Mouse (Mus musculus) G1E (cell line): Measurements from ENCODE around the gene Dlk1.

Experiments used
- CTCF ChIP-seq: IDR thresholded peaks from 2 replicates; pipeline ENCODE4 v1.5.1; 2012; ENCODE audit warnings: low read depth, low read length, inconsistent platforms, mixed read lengths
- GATA1 ChIP-seq: IDR thresholded peaks from 2 replicates; pipeline ENCODE4 v1.6.1; 2012; ENCODE audit warnings: borderline replicate concordance, low read length, inconsistent platforms, mixed read lengths

DNA sequence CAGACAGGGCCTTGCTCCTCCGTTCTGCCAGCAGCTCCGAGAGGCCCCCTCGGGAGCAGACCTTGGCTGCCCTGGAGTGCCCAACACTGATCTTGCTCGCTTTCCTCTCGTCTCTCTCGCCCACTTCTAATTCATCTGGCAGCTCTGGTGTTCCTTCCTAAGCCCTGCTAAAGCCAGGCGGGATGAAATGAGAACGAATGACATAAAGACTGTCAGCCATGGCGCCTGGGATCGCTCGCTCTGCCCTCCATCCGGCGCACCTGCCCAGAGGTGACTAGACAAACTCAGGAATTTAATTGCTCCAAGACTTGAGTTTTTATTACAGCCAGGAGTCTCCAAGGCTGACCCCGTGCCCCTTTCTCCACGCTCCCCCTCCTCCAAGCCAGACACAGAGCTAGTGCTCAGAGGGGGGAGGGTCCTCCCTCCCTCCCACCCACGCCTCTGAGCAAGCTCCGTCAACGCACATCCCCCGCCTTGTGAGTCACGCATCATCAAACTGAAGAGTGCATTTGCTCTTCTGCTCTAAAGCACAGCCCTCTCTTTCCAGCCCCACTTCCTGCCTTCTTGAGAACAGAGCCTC, 27.8 kb upstream of the Dlk1 start:
- no peak for TF ChIP-seq CTCF
- no peak for TF ChIP-seq GATA1
